Mouse (Mus musculus) hindbrain, embryonic 13.5 days (tissue): ENCODE results near the gene Ppp1r12a. TPM values are rescaled to one million over a fixed set of nuclear protein-coding genes. Genes with fewer than 3 reads are reported as not detected.

Source experiments
- ATAC-seq: fragments of 200-750 bp; cut with Nextera tagmentation; 2 replicates; pipeline ENCODE4 v1.8.0; 2017; ENCODE audit warnings: moderate TSS enrichment; ENCODE audit not compliant: low FRiP score
- H3K27ac ChIP-seq: fragments of 300-500 bp; sonication (generic); 2 replicates; pipeline ENCODE4 v1.5.1; 2015; ENCODE audit warnings: inconsistent platforms, mild to moderate bottlenecking, moderate library complexity
- H3K27me3 ChIP-seq: fragments of 300-500 bp; sonication (generic); 2 replicates; pipeline ENCODE4 v1.6.1; 2015; ENCODE audit warnings: mild to moderate bottlenecking, inconsistent platforms
- H3K36me3 ChIP-seq: fragments of 300-500 bp; sonication (generic); 2 replicates; pipeline ENCODE4 v1.6.1; 2015; ENCODE audit warnings: mild to moderate bottlenecking, inconsistent platforms
- H3K4me1 ChIP-seq: fragments of 300-500 bp; sonication (generic); replicated peaks from 2 replicates; pipeline ENCODE4 v1.6.1; 2015; ENCODE audit warnings: inconsistent platforms
- H3K4me2 ChIP-seq: fragments of 300-500 bp; sonication (generic); 2 replicates; pipeline ENCODE4 v1.6.1; 2015; ENCODE audit warnings: inconsistent platforms, mild to moderate bottlenecking, moderate library complexity
- H3K4me3 ChIP-seq: fragments of 300-500 bp; sonication (generic); 2 replicates; pipeline ENCODE4 v1.5.1; 2015; ENCODE audit warnings: mild to moderate bottlenecking, inconsistent platforms
- H3K9ac ChIP-seq: fragments of 300-500 bp; sonication (generic); 2 replicates; pipeline ENCODE4 v1.6.1; 2015; ENCODE audit warnings: mild to moderate bottlenecking, inconsistent platforms
- H3K9me3 ChIP-seq: fragments of 300-500 bp; sonication (generic); 2 replicates; pipeline ENCODE4 v1.6.1; 2016; ENCODE audit warnings: inconsistent platforms
- whole genome bisulfite sequencing: fragments of 180-500 bp; shearing (Covaris S2); methylation state at CpG from one replicate; pipeline ENCODE4 v1.1.7; 2015; 5-methylcytosine and 5-hydroxymethylcytosine counted together
- polyA plus RNA-seq: library from polyadenylated mRNA; unstranded; fragments of >200 nt; fragmentation: Nextera tagmentation; extraction: Ambion mirVana; gene quantifications from 2 replicates; pipeline ENCODE4 v1.2.1, GENCODE M21; 2015

The Ppp1r12a gene
- polyA plus RNA-seq, 1 experiment from 2014 or later, result 80.6 TPM

GRCm38 (mm10) chr10:108189986-108190385 lies 28.0 kb downstream of the Ppp1r12a start:
- no peak overlapping the region for H3K9ac ChIP-seq
- ATAC-seq, result no peak
- H3K4me3 ChIP-seq, result no peak overlapping the region
- H3K27me3 ChIP-seq, result no peaks in the 10 kb centered on the region
- H3K27ac ChIP-seq, result no peak overlapping the region
- no peaks in the 10 kb centered on the region for H3K9me3 ChIP-seq
- H3K36me3 ChIP-seq, result no peaks in the 10 kb centered on the region
- 89% methylated on average over 3 of the region's 3 CpGs for WGBS
- H3K4me1 ChIP-seq, result peaks cover 12% of the 10 kb centered on the region
- no peak overlapping the region for H3K4me2 ChIP-seq

- H3K4me1 ChIP-seq, result peaks cover 10% of the 10 kb centered on the region
- ATAC-seq, result no peak
- no peaks in the 10 kb centered on the region for H3K9me3 ChIP-seq
- no peaks in the 10 kb centered on the region for H3K36me3 ChIP-seq
- no peak overlapping the region for H3K9ac ChIP-seq
- H3K4me3 ChIP-seq, result no peak overlapping the region
- H3K27me3 ChIP-seq, result no peaks in the 10 kb centered on the region
- no peak overlapping the region for H3K4me2 ChIP-seq
- H3K27ac ChIP-seq, result no peak overlapping the region
These were observed 28.6 kb downstream of the Ppp1r12a start for GRCm38 (mm10) chr10:108190626-108191025.

GRCm38 (mm10) chr10:108191381-108191787 lies 29.4 kb downstream of the Ppp1r12a start:
- H3K4me1 ChIP-seq, result peaks cover 7% of the 10 kb centered on the region
- 63% methylated on average over 8 of the region's 8 CpGs for WGBS

GRCm38 (mm10) chr10:108192306-108192705 lies 30.3 kb downstream of the Ppp1r12a start:
- Histone ChIP-seq H3K4me1 (peaks cover 7% of the 10 kb centered on the region), H3K4me2 (no peak overlapping the region), H3K9me3 (no peaks in the 10 kb centered on the region), H3K27me3 (no peaks in the 10 kb centered on the region), H3K36me3 (no peaks in the 10 kb centered on the region), H3K27ac (no peak overlapping the region), H3K4me3 (no peak overlapping the region), H3K9ac (no peak overlapping the region)
- no peak for ATAC-seq
- WGBS, result 77% methylated on average over 2 of the region's 2 CpGs

More at GRCm38 (mm10) chr10:108191381-108191787, 29.4 kb downstream of the Ppp1r12a start:
- Histone ChIP-seq H3K27ac (0 out of 2 replicates have a peak overlapping the region, but pooled peaks have one; percentile 52), H3K27me3 (no peaks in the 10 kb centered on the region), H3K4me3 (no peak overlapping the region), H3K9me3 (no peaks in the 10 kb centered on the region), H3K36me3 (no peaks in the 10 kb centered on the region), H3K4me2 (no peak overlapping the region), H3K9ac (no peak overlapping the region)
- no peak for ATAC-seq

GRCm38 (mm10) chr10:108196124-108196523 lies 34.1 kb downstream of the Ppp1r12a start:
- H3K4me3 ChIP-seq, result no peak overlapping the region
- no peaks in the 10 kb centered on the region for H3K27me3 ChIP-seq
- no peak overlapping the region for H3K27ac ChIP-seq
- no peak overlapping the region for H3K4me2 ChIP-seq
- no peaks in the 10 kb centered on the region for H3K9me3 ChIP-seq
- peaks cover 5% of the 10 kb centered on the region for H3K4me1 ChIP-seq
- H3K36me3 ChIP-seq, result peaks cover 7% of the 10 kb centered on the region
- ATAC-seq, result no peak
- 98% methylated on average over 2 of the region's 2 CpGs for WGBS
- no peak overlapping the region for H3K9ac ChIP-seq

GRCm38 (mm10) chr10:108197498-108197897 lies 35.5 kb downstream of the Ppp1r12a start:
- Histone ChIP-seq H3K9ac (no peak overlapping the region), H3K36me3 (peaks cover 7% of the 10 kb centered on the region), H3K4me3 (no peak overlapping the region), H3K27ac (no peak overlapping the region), H3K9me3 (no peaks in the 10 kb centered on the region), H3K4me2 (no peak overlapping the region), H3K4me1 (0 out of 2 replicates have a peak, but pooled peaks cover 4% of the 10 kb centered on the region), H3K27me3 (no peaks in the 10 kb centered on the region)
- ATAC-seq, result no peak
- 94% methylated on average over 1 of the region's 1 CpGs for WGBS

GRCm38 (mm10) chr10:108198945-108199344 lies 37.0 kb downstream of the Ppp1r12a start:
- H3K4me2 ChIP-seq, result no peak overlapping the region
- no peak for ATAC-seq
- H3K9me3 ChIP-seq, result no peaks in the 10 kb centered on the region
- no peak overlapping the region for H3K27ac ChIP-seq
- H3K27me3 ChIP-seq, result no peaks in the 10 kb centered on the region
- peaks cover 7% of the 10 kb centered on the region for H3K36me3 ChIP-seq
- no peak overlapping the region for H3K4me3 ChIP-seq
- no peak overlapping the region for H3K9ac ChIP-seq
- 0 out of 2 replicates have a peak, but pooled peaks cover 4% of the 10 kb centered on the region for H3K4me1 ChIP-seq
- 97% methylated on average over 2 of the region's 2 CpGs for WGBS

- H3K27me3 ChIP-seq, result no peaks in the 10 kb centered on the region
These were observed 40.1 kb downstream of the Ppp1r12a start for GRCm38 (mm10) chr10:108202126-108202525.

GRCm38 (mm10) chr10:108203440-108203839 lies 41.4 kb downstream of the Ppp1r12a start:
- peaks cover 9% of the 10 kb centered on the region for H3K4me1 ChIP-seq
- no peaks in the 10 kb centered on the region for H3K9me3 ChIP-seq
- peaks cover 7% of the 10 kb centered on the region for H3K36me3 ChIP-seq
- H3K4me2 ChIP-seq, result no peak overlapping the region
- no peak overlapping the region for H3K4me3 ChIP-seq
- no peak overlapping the region for H3K9ac ChIP-seq
- ATAC-seq, result no peak
- H3K27me3 ChIP-seq, result no peaks in the 10 kb centered on the region
- no peak overlapping the region for H3K27ac ChIP-seq

More at GRCm38 (mm10) chr10:108202126-108202525, 40.1 kb downstream of the Ppp1r12a start:
- Histone ChIP-seq H3K4me3 (no peak overlapping the region), H3K36me3 (peaks cover 7% of the 10 kb centered on the region), H3K9ac (no peak overlapping the region), H3K27ac (no peak overlapping the region), H3K9me3 (no peaks in the 10 kb centered on the region), H3K4me1 (0 out of 2 replicates have a peak, but pooled peaks cover 4% of the 10 kb centered on the region), H3K4me2 (no peak overlapping the region)
- 83% methylated on average over 4 of the region's 4 CpGs for WGBS
- ATAC-seq, result no peak

GRCm38 (mm10) chr10:108209396-108209795 lies 47.4 kb downstream of the Ppp1r12a start:
- ATAC-seq, result no peak

GRCm38 (mm10) chr10:108224413-108224812 lies 62.4 kb downstream of the Ppp1r12a start:
- Histone ChIP-seq H3K9ac (no peak overlapping the region), H3K4me3 (no peak overlapping the region), H3K36me3 (peaks cover 13% of the 10 kb centered on the region), H3K4me2 (no peak overlapping the region), H3K9me3 (no peaks in the 10 kb centered on the region), H3K27me3 (no peaks in the 10 kb centered on the region), H3K4me1 (peaks cover 5% of the 10 kb centered on the region; the same call in 1 of the 2 replicates), H3K27ac (no peak overlapping the region)
- no peak for ATAC-seq
- WGBS, result 90% methylated on average over 5 of the region's 5 CpGs

More at GRCm38 (mm10) chr10:108209396-108209795, 47.4 kb downstream of the Ppp1r12a start:
- WGBS, result 76% methylated on average over 5 of the region's 5 CpGs
- no peak overlapping the region for H3K4me2 ChIP-seq
- H3K27ac ChIP-seq, result no peak overlapping the region
- no peak overlapping the region for H3K9ac ChIP-seq
- H3K9me3 ChIP-seq, result no peaks in the 10 kb centered on the region
- H3K27me3 ChIP-seq, result no peaks in the 10 kb centered on the region
- H3K4me1 ChIP-seq, result peaks cover 5% of the 10 kb centered on the region
- H3K36me3 ChIP-seq, result no peaks in the 10 kb centered on the region
- no peak overlapping the region for H3K4me3 ChIP-seq

GRCm38 (mm10) chr10:108237049-108237448 lies 75.1 kb downstream of the Ppp1r12a start:
- WGBS, result 96% methylated on average over 3 of the region's 3 CpGs
- Histone ChIP-seq H3K27ac (no peak overlapping the region), H3K27me3 (no peaks in the 10 kb centered on the region)

GRCm38 (mm10) chr10:108239061-108239460 lies 77.1 kb downstream of the Ppp1r12a start:
- ATAC-seq, result no peak
- H3K27me3 ChIP-seq, result no peaks in the 10 kb centered on the region
- 78% methylated on average over 10 of the region's 10 CpGs for WGBS

More at GRCm38 (mm10) chr10:108237049-108237448, 75.1 kb downstream of the Ppp1r12a start:
- peaks cover 17% of the 10 kb centered on the region for H3K36me3 ChIP-seq
- no peaks in the 10 kb centered on the region for H3K9me3 ChIP-seq
- no peak overlapping the region for H3K4me3 ChIP-seq
- H3K9ac ChIP-seq, result no peak overlapping the region
- ATAC-seq, result no peak
- H3K4me2 ChIP-seq, result no peak overlapping the region
- H3K4me1 ChIP-seq, result 0 out of 2 replicates have a peak, but pooled peaks cover 7% of the 10 kb centered on the region

More at GRCm38 (mm10) chr10:108239061-108239460, 77.1 kb downstream of the Ppp1r12a start:
- Histone ChIP-seq H3K9ac (no peak overlapping the region), H3K9me3 (no peaks in the 10 kb centered on the region), H3K4me1 (0 out of 2 replicates have a peak, but pooled peaks cover 7% of the 10 kb centered on the region), H3K36me3 (peaks cover 28% of the 10 kb centered on the region), H3K4me2 (no peak overlapping the region), H3K4me3 (no peak overlapping the region), H3K27ac (no peak overlapping the region)
